Mouse (Mus musculus) left cerebral cortex, postnatal 25 days (tissue): ENCODE measurements around the gene Zmym1. TPM values are rescaled to one million over a fixed set of nuclear protein-coding genes. Genes with fewer than 3 reads are reported as not detected.
A peak's percentile ranks its signal among the peaks of the same experiment; 100 is the strongest.
"Not testable (repeated sequence)": the region's sequence is repeated elsewhere in the genome, so short reads cannot be mapped to it uniquely, and the experiment has no call there.

Experiments used
- DNase-seq, 2 experiments: peaks; one replicate each; pipeline ENCODE4 v3.0.0; 2022; ENCODE audit warnings: low spot score in 2 of 2, mixed read lengths in 1 of 2
- intact Hi-C: fragments of 180-260 bp; cut with DNase I; formaldehyde crosslinking; loops from one replicate; pipeline ENCODE4 v1.15.1; 2025
- total RNA-seq, 2 experiments: library from RNA; stranded (reverse); gene quantifications; 2 replicates each; pipeline ENCODE4 v1.2.3; 2021

The Zmym1 gene
- 10 to 100 TPM; 13.4 to 16.5 TPM for total RNA-seq

DNA sequence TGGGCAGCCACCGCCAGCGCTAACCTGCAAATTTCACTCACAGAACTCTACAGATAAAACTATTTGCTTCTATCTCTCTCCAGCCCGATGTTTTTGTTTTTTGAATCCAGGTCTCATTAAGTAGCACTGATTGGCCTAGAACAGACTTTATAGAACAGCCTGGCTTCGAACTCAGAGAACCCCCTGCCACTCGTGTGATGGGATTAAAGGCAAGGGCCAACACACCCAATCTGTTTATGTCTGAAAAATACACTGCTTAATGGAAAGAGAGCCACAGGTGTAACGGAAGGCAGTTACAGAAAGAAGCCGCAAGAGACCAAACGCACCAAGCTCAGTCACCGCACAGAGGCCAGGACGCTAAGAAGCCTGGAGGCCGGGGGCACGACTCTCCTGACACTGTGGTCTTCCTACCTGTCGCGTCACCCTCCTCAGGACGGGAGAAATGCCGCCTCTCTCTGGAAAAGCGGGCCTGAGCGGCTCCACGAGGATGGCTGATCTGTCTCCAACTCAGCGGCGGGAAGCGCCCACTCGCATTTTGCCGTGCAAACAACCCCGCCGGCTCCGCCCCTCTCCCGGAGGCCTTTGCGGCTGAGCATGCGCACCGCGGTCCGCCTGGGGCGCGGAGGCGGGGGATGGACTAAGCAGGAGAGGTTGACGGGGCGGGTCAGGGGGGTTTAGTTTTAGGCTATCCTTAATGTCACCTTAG is at the start of gene Zmym1:
TSS of gene Zmym1 (minus strand) at position 568 of the 706 bp plus-strand sequence.
- DNase-seq, result peak; percentile 86 to 90
- intact Hi-C loops, result loop anchor here (5.0 kb wide), 1 partner anchor 192 kb away; no protein-coding TSS in a partner anchor

DNA sequence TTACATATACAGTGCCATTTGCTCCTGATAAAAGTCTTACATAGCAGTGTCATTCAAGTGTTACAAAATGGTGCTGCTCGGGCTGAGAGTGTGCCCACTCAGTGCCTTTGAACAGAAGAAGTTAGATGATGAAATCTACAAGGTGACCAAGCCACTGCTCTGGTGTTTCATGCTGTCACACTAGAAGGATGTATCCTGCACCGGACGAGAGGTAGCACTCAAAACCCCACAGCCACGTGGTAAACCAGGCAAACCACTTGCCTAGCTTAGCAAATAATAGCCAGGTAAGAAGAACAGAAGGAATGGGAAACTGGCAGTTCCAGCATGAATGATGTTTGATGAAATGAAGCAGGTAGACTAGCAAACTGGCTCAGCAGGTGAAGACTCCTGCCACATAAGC is 49.6 kb upstream of the Zmym1 start:
- intact Hi-C loops, result no loop called here

DNA sequence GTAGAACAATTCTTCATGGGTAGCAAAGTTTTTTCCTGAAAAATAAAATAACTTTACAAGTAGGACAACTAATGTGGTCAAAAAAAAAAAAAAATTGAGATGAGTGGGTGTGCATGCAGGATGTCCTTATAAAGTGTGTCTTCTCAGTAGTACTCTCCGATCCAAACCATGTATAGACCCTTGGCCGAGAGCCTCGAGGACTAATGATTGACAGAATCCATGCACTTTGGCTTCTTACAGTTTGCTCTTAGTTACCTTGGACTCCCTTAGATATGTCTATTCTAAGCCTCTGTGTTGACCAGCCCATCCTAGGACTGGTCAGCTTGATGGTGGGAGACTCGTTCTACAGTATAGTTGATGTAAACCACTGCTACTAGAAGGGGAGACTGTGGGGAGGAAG is 46.6 kb upstream of the Zmym1 start:
- intact Hi-C loops, result no loop called here
- no peak for DNase-seq

More for the DNA sequence above, 49.6 kb upstream of the Zmym1 start:
- no peak for DNase-seq

DNA sequence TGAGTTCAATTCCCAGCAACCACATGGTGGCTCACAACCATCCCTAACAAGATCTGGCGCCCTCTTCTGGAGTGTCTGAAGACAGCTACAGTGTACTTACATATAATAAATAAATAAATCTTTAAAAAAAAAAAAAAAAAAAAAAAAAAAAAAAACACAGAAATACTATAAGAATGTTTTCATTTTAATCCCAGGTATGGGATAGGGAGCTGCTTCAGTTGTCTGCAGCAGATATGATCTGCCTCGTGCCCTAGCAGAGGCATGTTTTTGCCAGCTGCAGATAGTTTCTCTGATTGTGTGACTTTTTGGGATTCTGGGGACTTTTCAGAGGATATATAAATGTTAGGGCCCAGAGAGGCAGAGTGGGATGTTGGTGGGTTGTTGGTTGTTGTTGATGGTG is 38.6 kb upstream of the Zmym1 start:
- DNase-seq, intact Hi-C loops: not testable (repeated sequence)

DNA sequence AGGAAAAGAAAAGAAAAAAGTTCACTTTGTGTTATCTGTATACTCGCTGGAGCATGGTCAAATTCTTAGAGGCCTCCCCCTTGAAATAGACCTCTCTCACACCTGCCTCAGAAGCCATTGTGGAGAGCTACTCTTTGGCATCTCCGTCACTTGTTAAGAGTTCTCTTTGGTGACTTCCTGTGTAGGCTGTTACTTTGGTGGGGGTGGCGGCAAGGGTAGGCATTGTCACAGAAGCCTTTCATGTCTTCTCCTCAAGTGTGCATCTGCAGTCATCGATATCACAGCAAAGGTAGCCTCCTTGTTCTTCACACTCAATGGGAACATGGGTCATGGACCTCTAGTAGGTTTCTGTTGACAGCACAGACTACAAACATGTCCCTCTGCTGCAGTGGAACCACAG is 34.1 kb upstream of the Zmym1 start:
- intact Hi-C loops, result no loop called here
- no peak for DNase-seq

DNA sequence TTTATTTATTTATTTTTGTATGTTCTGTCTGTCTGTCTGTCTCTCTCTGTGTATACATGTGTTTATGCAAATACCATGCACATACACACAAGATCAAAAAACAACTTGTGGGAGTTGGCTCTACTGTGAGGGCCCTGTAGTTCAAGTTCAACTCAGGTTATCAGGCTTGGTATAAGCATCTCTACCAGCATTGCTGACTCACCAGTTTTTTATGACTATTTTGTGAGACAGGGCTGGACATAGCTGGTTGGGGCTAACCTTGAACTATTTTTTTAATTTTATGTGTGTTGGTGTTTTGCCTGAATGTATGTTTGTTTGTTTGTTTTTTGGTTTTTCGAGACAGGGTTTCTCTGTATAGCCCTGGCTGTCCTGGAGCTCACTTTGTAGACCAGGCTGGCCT is 30.2 kb upstream of the Zmym1 start:
- DNase-seq, result no peak
- intact Hi-C loops, result no loop called here

DNA sequence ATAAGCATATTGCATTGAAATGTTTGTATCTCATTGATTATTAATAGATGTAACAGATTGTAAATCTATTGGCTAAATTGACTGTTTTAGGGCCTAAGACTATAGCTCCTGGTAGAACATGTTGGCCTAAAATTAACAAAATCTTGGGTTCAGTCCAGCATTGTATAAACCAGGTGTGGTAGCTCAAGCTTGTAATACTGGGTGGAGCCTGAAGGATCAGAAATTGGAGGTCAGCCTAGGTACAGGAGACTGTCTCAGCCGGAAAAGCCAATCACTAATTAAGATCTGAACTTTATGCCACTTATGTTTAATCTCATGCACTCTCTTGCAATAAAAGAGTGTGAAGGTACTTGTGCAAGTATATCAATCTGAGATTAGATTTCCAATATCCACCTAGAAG is 24.8 kb upstream of the Zmym1 start:
- intact Hi-C loops, result no loop called here
- DNase-seq, result no peak

DNA sequence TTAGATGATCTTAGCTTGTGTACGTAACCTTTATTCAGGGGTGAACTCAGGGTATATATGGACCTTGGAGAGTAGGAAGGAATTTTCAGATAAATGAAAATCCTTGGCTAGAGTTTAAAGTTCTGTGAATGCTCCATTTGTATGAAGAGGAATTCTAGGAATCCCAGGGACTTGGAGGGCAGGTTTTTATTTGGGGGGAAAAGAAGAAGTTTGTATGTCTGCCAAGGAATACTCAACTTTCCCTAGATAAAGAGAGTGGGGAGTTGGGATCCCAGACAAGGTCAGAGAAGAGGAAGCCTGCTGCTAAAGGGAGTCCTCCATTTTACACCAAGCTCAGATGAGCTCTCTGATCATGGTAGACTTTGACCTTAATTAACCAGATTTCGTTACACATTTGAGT is 22.2 kb upstream of the Zmym1 start:
- intact Hi-C loops, result no loop called here
- no peak for DNase-seq

DNA sequence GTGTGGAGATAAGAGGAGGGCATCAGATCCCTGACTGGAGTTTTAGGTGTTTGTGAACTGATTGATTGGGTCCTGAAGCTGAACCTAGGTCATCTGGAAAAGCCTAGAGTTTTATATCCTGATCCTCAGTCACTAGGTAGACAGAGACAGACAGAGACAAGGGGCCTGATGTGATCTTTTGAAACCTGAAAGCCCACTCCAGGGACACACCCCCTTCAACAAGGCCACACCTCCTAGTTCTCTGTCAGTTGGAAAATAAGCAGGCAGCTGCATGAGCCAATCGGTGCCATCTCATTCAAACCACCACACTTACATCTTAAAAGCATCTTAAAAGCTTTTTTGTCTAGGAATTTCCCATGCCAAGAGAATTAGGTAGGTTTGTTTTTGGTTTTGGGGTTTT is 19.9 kb upstream of the Zmym1 start:
- intact Hi-C loops, result no loop called here
- no peak for DNase-seq

DNA sequence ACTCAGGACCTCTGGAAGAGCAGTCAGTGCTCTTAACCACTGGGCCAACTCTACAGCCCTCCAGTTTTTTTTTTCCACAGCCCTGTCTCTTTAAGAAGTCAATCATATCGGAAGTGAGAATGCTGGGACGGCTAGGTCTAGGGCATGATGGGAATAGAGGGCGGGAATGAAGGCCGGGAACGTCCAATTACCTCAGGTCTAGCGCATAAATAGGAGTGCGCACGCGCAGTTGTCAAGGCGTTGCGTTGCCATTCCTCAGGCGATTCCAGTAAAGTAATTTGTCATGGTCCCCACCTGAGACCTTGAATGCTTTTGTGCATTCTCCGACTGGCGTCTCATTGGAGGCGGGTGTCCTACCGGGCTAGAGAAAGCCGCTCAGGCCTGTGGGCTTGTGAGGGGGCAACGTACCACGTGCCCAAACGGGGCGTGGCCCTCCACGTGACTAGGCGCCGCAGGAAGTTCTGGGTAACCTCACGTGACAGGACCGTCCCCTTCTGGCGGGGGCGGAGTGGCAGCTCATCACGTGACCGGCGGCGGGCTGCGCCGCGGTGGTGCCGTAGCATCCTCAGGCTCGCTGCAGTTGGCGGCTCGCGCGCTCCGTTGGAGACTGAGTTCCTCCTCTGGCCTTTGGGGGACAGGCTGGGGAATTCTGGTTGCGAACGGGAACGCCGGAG is 16.1 kb upstream of the Zmym1 start, which contains the start of gene Zmym6:
TSS of gene Zmym6 (plus strand) at position 509 of the 674 bp plus-strand sequence.
- peak; percentile 97 to 98 for DNase-seq

DNA sequence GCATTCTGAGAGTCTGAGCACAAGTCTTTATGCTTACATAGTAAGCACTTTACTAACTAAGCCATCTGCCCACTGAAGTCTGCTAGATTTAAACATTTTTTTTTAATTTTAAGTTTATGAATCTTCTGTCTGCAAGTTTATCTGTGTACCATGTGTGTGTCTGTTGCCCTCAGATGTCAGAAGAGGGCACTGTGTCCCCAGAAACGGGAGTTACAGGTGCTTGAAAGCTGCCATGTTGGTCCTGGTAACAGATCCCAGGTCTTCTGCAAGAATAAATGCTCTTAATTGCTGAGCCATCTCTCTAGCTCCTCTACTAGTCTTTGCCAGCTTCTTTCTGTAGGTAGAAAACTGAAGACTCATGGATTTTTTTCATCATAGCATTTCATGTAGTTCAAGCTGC is 14.0 kb upstream of the Zmym1 start:
- intact Hi-C loops, result loop anchor here (5.0 kb wide), 1 partner anchor 172 kb away; no protein-coding TSS in a partner anchor
- DNase-seq, result no peak

More for the DNA sequence above, 16.1 kb upstream of the Zmym1 start, which contains the start of gene Zmym6:
- intact Hi-C loops, result loop anchor here (2.0 to 5.0 kb wide), 2 partner anchors 92 to 170 kb away; partner anchors contain the start of gene Dlgap3

DNA sequence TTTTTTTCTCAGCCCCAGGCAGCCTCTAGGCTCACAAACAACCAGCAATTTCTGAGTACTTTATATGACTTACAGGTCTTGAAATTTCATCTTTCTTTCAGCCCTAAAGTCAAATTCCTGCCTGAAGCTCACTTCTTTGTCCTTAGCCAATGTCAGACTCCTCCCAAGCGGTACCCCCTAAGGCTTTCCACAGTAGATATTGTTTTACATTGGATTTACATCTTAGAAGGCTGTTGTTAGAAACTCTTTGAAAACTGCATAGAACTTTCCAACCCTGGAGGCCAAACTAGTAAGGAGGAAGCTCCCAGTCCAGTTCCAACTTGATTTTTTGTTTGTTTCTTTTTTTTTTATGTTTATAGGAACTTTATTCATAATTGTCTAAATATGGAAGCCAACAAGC is 3.1 kb upstream of the Zmym1 start:
- DNase-seq, result no peak
- intact Hi-C loops, result loop anchor here (5.0 kb wide), 1 partner anchor 188 kb away; no protein-coding TSS in a partner anchor

DNA sequence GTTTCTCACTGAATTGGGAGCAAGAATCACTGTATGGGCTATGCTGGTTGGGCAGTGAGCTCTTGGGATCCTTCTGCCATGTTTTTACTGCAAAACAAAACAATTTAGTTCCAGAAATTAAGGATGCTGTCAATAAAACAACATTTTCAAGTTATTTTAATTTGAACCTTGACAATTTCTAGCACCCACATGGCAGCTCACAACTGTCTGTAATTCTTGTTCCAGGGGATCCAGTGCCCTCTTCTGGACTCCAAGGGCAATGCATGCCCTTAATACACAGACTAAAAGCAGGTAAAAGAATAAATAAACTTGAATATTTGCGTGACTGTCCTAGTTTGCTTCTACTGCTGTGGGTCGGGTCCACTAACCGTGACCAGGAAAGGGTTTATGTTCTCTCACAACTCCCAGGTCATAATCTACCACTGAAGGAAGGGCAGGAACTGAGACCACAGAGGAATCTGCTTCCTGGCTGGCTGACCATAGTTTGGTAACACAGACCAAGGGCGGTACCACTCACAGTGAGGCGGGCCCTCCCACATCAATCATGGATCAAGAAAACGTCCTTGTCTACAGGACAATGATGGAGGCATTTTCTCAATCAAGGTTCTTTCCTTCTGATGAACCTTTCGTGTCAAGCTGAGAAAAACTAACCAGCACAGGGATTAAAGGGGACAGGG is 6.3 kb downstream of the Zmym1 start:
- intact Hi-C loops, result loop anchor here (5.0 kb wide), 1 partner anchor 268 kb away; no protein-coding TSS in a partner anchor
- DNase-seq, result no peak

DNA sequence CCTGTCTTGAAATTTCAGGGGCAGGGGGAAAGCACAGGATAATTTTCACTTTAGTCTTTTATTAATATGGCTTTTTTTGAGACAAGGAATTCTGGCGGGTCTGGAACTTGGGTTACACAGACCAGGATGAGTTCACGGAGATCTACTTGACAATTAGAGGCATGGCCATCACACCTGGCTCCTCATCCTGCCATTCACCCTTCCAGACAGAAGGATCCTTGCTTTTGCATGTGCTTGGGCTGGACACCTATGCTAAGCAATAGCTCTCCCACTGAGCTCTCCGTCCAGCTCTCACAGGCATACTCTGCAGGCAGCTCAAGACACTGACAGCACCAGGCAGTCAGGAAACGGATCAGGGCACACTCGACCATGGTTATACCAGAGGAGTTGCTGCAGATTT is 7.9 kb downstream of the Zmym1 start:
- intact Hi-C loops, result loop anchor here (5.0 kb wide), 1 partner anchor 269 kb away; no protein-coding TSS in a partner anchor
- DNase-seq, result no peak

DNA sequence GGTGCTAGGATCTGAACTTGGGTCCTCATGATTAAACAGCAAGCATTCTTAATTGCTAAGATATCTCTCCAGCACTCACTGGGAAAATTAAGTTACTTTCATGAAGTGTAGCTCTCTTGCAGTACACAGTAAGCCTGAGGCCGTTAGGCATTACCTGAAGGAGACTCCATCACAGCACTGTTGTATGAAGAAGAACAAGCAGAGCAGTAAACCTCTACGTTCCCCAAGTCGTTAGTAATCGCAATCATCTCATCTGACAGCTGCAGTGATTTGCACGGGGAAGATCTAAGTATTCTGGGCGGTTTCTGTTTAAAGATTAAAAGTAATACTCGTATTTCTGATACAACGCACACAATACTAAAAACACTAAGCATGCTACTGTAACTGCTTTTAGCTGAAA is 9.8 kb downstream of the Zmym1 start:
- no peak for DNase-seq
- intact Hi-C loops, result loop anchor here (5.0 kb wide), 1 partner anchor 271 kb away; no protein-coding TSS in a partner anchor

DNA sequence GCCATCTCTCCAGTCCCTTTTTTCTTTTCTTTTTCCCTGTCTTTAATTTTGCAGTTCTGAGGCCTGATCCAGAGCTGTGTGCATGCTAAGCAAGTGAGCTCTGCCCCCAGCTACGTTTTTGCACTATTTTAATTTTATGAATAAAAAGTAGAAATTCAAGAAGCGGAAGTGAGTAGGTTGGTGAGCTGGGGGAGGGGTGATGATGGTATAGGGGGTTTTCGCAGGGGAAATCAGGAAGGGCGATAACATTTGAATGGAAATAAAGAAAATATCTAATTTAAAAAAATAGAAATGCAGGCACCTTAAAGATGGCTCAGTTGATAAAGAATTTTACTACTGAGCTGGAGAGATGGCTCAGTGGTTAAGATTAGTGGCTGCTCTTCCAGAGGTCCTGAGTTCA is 17.4 kb downstream of the Zmym1 start:
- intact Hi-C loops, result no loop called here
- DNase-seq, result no peak

DNA sequence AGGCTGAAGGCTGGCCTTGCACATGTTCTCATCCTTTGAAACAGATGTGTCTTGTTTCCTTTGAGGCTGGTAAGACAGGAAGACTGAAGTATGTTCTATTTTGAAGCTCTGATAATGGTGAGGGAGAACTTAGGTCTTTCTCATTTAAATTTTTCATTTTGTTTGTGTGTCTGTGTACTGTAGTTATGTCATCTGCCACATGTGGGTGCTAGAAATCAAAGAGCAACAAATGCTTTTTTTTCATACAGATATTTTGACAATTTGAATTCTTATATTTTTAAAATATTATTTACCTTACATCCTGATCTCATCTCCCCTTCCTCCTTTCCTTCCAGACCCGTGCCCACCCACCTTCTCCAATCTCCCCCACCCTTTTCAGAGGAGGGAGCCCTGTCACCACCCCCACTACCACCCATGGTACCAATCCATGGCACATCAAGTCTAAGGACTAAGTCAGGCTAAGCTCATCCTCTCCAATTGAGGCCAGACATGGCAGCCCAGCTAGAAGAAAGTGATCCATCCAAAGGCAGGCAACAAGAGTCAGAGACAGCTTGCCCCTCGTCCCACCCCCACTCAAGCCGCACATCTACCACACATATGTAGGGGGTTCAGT is 21.0 kb downstream of the Zmym1 start:
- DNase-seq, result no peak
- intact Hi-C loops, result loop anchor here (2.0 kb wide), 1 partner anchor 15 kb away; no protein-coding TSS in a partner anchor

DNA sequence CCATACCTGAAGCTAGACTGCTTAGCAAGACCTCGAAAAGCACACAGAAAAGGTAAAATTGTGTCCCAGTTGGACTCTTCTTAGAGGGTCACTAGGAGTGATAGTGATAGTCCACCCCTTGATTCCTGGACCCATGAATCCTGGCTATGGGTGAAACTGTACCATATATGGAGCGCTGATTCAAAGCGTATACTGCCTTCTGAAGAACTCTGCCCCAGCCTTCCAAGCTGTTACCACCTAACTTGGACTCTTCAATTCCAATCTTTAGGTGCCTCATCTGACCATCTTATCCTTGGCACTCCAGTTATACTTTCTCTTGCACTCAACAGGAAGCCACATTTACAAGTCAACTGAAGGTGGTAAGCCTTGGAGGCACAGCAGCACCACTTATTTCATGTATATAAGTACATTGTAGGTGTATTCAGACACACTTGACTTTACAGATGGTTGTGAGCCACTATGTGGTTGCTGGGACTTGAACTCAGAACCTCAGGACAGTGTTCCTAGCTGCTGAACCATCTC is 22.1 kb downstream of the Zmym1 start:
- intact Hi-C loops, result loop anchor here (2.0 kb wide), 1 partner anchor 14 kb away; no protein-coding TSS in a partner anchor
- DNase-seq, result no peak
